Mouse (Mus musculus) hindbrain, embryonic 12.5 days (tissue): ENCODE results near the gene Grin2b. TPM values are rescaled to one million over a fixed set of nuclear protein-coding genes. Genes with fewer than 3 reads are reported as not detected.

Experiments used
- ATAC-seq: fragments of 200-750 bp; cut with Nextera tagmentation; 2 replicates; pipeline ENCODE4 v1.8.0; 2017; ENCODE audit warnings: moderate TSS enrichment; ENCODE audit not compliant: low FRiP score
- H3K27ac ChIP-seq: fragments of 300-500 bp; sonication (generic); 2 replicates; pipeline ENCODE4 v1.5.1; 2016; ENCODE audit warnings: mild to moderate bottlenecking
- H3K27me3 ChIP-seq: fragments of 300-500 bp; sonication (generic); 2 replicates; pipeline ENCODE4 v1.6.1; 2016; ENCODE audit warnings: mild to moderate bottlenecking
- H3K36me3 ChIP-seq: fragments of 300-500 bp; sonication (generic); 2 replicates; pipeline ENCODE4 v1.6.1; 2016; ENCODE audit warnings: mild to moderate bottlenecking
- H3K4me1 ChIP-seq: fragments of 300-500 bp; sonication (generic); 2 replicates; pipeline ENCODE4 v1.6.1; 2016
- H3K4me2 ChIP-seq: fragments of 300-500 bp; sonication (generic); replicated peaks from 2 replicates; pipeline ENCODE4 v1.6.1; 2016; ENCODE audit warnings: mild to moderate bottlenecking
- H3K4me3 ChIP-seq: fragments of 300-500 bp; sonication (generic); 2 replicates; pipeline ENCODE4 v1.5.1; 2016; ENCODE audit warnings: mild to moderate bottlenecking
- H3K9ac ChIP-seq: fragments of 300-500 bp; sonication (generic); 2 replicates; pipeline ENCODE4 v1.6.1; 2016; ENCODE audit warnings: mild to moderate bottlenecking, moderate library complexity
- H3K9me3 ChIP-seq: fragments of 300-500 bp; sonication (generic); replicated peaks from 2 replicates; pipeline ENCODE4 v1.6.1; 2016; ENCODE audit warnings: mild to moderate bottlenecking
- WGBS: fragments of 180-500 bp; shearing (Covaris S2); methylation state at CpG from one replicate; pipeline ENCODE4 v1.1.7; 2016; 5-methylcytosine and 5-hydroxymethylcytosine counted together
- polyA plus RNA-seq: library from polyadenylated mRNA; unstranded; fragments of >200 nt; fragmentation: Nextera tagmentation; extraction: Ambion mirVana; gene quantifications from 2 replicates; pipeline ENCODE4 v1.2.1, GENCODE M21; 2016

Gene Grin2b
- polyA plus RNA-seq, 1 experiment from 2014 or later: 10.0 TPM

DNA sequence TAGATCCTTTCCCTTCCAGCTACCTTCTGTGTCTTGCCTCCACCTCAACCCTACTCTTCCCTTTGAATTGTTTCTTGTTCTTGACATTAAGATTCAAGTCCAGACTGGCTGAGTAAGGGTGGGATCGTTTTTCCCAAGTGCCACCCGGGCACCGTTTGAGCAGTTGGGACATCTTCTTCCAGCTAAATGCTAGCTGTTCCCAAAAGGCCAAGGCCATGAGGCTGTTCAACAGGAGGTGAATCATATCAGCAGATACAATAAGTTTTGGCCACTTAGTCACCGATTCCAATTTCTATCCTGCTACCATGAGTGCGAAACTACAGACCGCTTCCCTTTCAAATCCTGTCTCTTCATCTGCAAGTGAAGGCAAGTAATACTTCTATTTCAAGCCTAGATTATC is 146.4 kb downstream of the Grin2b start:
- Histone ChIP-seq H3K27ac (no peak overlapping the region), H3K4me1 (peaks cover 5% of the 10 kb centered on the region; the same call in 1 of the 2 replicates), H3K9ac (no peak overlapping the region), H3K9me3 (no peaks in the 10 kb centered on the region), H3K4me2 (no peak overlapping the region), H3K4me3 (no peak overlapping the region), H3K36me3 (no peaks in the 10 kb centered on the region), H3K27me3 (no peaks in the 10 kb centered on the region)
- 96% methylated on average over 6 of the region's 6 CpGs for WGBS
- no peak for ATAC-seq

DNA sequence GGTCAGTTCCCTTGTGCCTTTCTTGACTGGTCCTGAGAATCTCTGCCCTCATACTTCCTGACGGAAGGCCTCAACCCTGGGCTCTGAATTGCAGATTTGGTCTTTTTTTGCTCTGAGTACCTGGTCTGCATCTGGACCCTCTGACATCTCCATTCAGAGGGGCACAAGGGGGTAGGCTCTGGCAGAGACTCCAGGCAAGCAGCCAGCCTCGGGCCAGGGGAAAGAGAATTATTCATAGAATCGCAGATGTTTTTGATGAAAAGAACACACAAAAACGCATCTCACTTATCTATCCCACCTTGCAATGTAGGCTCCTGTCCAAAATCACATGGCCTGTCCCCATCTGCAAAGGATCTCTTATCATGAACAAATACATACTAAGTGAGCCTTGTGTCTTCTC is 147.5 kb downstream of the Grin2b start:
- no peak for ATAC-seq
- Histone ChIP-seq H3K36me3 (no peaks in the 10 kb centered on the region), H3K27me3 (no peaks in the 10 kb centered on the region), H3K9me3 (no peaks in the 10 kb centered on the region), H3K4me3 (no peak overlapping the region), H3K4me1 (peaks cover 5% of the 10 kb centered on the region; the same call in 1 of the 2 replicates), H3K27ac (no peak overlapping the region), H3K9ac (no peak overlapping the region), H3K4me2 (no peak overlapping the region)
- WGBS: 86% methylated on average over 4 of the region's 4 CpGs

DNA sequence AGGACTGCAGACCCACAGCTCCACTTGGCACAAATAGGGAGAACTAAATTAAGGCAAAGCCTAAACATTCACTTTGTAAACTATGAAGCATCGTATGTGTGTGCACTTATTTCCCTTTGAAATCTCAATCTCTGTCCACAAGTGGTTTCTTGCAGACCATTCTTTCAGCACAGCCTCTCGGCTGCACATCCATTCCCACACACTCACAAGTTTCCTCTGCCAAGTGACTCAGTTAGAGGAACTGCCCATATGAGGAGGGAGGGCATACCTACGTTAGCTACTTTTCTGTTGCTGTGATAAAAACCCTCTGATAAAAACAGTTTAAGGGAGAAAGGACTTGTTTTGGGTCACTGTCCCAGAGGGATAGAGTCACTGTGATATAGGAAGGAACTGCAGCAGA is 152.9 kb downstream of the Grin2b start:
- H3K9me3 ChIP-seq: no peaks in the 10 kb centered on the region
- H3K27ac ChIP-seq: no peak overlapping the region
- no peaks in the 10 kb centered on the region for H3K4me1 ChIP-seq
- ATAC-seq: no peak
- H3K4me3 ChIP-seq: no peak overlapping the region
- WGBS: 88% methylated on average over 3 of the region's 3 CpGs
- no peaks in the 10 kb centered on the region for H3K36me3 ChIP-seq
- H3K27me3 ChIP-seq: no peaks in the 10 kb centered on the region
- no peak overlapping the region for H3K9ac ChIP-seq
- H3K4me2 ChIP-seq: no peak overlapping the region

DNA sequence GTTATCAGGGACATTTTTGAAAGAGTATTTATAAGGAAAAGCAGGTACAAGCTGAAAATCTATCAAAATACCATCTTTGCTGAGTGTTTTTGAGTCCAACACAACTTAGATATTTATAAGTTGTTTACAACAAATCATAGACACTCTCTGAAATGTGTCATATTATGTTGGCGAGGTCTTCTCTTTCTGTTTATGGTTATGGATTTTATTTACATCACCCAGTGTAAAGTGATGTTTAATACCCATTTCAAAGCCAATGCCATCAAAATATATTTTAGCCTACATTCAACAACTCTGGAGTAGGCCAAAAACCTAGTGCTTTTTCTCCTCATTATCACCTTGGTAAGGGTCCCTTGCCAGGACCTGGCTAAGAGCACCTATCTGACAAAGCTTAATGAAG is 154.3 kb downstream of the Grin2b start:
- Histone ChIP-seq H3K27me3 (no peaks in the 10 kb centered on the region), H3K4me2 (no peak overlapping the region), H3K9me3 (no peaks in the 10 kb centered on the region), H3K27ac (no peak overlapping the region), H3K4me1 (no peaks in the 10 kb centered on the region), H3K9ac (no peak overlapping the region), H3K36me3 (no peaks in the 10 kb centered on the region), H3K4me3 (no peak overlapping the region)
- WGBS: 94% methylated on average over 1 of the region's 1 CpGs
- ATAC-seq: no peak

DNA sequence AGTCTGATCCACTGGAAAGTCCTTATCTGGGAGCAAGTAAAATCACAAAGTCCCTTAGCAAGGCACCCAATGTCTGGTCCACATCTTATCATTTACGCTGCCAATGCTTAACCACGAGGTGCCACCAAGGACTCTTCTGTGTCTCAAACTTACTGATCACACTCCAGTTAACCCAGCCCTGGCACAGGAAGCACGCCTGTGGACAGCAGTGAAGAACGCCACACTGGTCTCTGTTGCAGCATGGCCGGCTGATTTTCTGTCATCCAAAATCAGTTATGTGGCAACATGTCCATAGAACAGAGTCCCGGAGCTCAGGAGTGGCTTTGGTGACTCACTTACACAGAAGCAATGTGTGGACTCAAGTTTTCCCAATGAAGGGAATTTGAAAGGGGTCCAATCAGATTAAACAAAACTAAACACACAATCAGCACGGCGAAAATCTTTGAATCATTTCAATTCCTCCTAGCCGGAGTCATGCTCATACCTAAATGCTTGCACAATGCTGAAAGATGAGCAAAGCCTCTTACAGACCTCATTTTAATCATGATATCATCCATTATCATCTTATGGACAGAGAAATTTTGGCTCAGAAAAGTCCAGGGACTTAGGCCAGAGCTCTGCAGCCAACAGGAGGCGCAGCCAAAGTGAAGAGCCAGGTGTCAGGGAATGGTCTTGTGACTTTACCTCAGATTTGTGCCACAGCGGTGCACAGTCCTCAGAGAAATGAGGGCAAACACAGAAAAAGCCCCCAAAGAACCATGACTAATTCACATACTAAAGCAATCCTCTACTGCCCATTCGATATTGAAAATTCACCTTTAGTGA is 159.5 kb downstream of the Grin2b start:
- Histone ChIP-seq H3K9ac (no peak overlapping the region), H3K36me3 (no peaks in the 10 kb centered on the region), H3K4me3 (no peak overlapping the region), H3K9me3 (no peaks in the 10 kb centered on the region), H3K27me3 (no peaks in the 10 kb centered on the region), H3K4me1 (peaks cover 11% of the 10 kb centered on the region), H3K4me2 (no peak overlapping the region), H3K27ac (no peak overlapping the region)
- WGBS: 91% methylated on average over 12 of the region's 12 CpGs
- no peak for ATAC-seq

DNA sequence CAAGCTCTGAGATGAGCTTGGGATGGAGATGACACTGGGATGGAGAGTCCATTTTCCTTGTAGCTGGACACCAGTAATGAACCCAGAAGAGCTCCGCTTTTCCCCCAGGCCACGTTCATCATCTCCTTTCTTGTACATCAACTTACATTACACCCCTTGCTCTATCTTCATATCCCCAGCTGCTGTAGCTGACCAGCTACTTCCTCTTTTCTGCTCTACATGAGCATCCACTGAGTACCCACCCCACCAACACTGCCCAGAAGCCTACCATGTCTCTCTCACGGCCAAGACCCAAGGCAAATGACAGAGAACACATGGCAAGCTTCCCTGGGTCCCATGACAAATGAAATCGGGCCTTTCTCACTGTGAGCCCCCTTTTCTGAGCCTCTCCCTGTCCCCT is 161.8 kb downstream of the Grin2b start:
- whole genome bisulfite sequencing: 83% methylated on average over 4 of the region's 4 CpGs
- no peak for ATAC-seq
- Histone ChIP-seq H3K4me2 (no peak overlapping the region), H3K9me3 (no peaks in the 10 kb centered on the region), H3K4me3 (no peak overlapping the region), H3K27me3 (no peaks in the 10 kb centered on the region), H3K27ac (no peak overlapping the region), H3K9ac (no peak overlapping the region), H3K4me1 (peaks cover 11% of the 10 kb centered on the region), H3K36me3 (no peaks in the 10 kb centered on the region)

DNA sequence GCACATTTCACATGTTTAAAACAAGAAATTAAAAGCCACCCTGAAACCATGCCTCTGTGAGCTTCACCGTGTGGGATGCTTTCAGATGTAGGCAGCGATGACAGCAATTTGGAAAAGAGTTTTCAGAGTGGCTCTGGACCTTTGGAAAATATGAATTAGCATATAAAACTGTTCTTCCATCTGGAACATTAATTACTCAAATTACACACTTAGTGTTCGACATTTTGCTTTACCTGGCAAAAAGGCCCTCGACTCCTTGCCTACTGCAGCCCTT is 162.3 kb downstream of the Grin2b start:
- H3K9me3 ChIP-seq: no peaks in the 10 kb centered on the region
- H3K4me3 ChIP-seq: no peak overlapping the region
- peaks cover 11% of the 10 kb centered on the region for H3K4me1 ChIP-seq
- no peaks in the 10 kb centered on the region for H3K36me3 ChIP-seq
- no peak overlapping the region for H3K27ac ChIP-seq
- no peak overlapping the region for H3K4me2 ChIP-seq
- no peak overlapping the region for H3K9ac ChIP-seq
- no peaks in the 10 kb centered on the region for H3K27me3 ChIP-seq
- ATAC-seq: no peak
- WGBS: 82% methylated on average over 4 of the region's 4 CpGs

DNA sequence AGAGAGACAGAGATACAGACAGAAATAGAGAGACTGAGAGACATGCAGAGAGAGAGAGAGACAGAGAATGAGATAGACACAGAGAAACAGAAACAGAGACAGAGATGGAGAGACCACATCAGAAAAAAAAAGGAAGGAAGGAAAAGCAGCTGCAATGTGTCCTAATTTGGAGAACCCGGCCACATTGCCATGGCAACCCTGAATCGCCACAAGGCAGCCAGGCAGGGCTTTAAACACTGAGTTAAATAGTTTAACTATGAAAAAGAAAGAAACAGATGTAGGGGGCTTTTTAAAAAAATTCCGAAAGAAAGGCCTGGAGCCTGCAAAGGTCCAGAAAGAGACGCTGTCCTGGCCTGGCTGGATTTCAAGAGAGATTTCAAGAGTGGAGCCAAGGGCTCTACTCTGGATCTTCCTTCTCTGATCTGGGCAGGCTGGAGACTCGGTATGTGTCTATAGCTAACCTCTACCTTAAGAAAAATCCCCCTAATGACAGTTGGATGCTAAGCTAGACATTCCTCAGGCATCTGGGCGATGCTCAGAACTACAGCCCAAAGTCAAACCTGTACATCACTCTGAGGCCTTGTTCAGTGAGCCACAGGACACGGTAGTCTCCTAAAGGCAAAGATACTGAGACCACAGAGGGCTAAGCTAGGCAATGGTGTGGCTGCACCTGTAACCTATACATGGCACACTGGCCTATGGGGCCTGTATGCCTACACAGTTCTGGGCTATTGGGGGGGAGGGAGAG is 162.8 kb downstream of the Grin2b start:
- 39% methylated on average over 7 of the region's 7 CpGs for WGBS
- H3K4me1 ChIP-seq: peaks cover 11% of the 10 kb centered on the region
- no peak overlapping the region for H3K4me2 ChIP-seq
- no peaks in the 10 kb centered on the region for H3K36me3 ChIP-seq
- H3K27ac ChIP-seq: no peak overlapping the region
- no peak overlapping the region for H3K4me3 ChIP-seq
- ATAC-seq: peak; percentile 52
- no peaks in the 10 kb centered on the region for H3K9me3 ChIP-seq
- H3K9ac ChIP-seq: no peak overlapping the region
- no peaks in the 10 kb centered on the region for H3K27me3 ChIP-seq

DNA sequence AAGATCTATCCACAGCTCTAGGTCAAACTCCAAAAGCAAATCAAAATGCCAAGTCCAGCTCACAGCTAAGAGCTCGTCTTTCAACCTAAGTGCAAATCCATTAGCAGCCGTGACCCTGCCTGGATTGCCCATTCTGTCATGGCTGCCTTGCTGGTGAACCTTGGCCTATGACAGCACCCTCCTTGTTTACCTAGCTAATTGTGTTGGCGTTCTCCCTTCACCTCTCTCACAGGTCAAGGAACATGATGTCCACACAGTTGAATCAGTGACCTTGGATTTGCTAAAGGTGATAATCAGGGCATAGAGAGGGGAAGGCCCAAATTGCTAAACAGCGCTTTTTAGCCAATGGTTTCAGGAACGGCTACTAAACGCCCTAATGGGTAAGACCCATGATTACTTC is 165.2 kb downstream of the Grin2b start:
- H3K4me1 ChIP-seq: peaks cover 11% of the 10 kb centered on the region
- no peak overlapping the region for H3K9ac ChIP-seq
- no peak for ATAC-seq
- H3K27me3 ChIP-seq: no peaks in the 10 kb centered on the region
- no peak overlapping the region for H3K4me2 ChIP-seq
- H3K9me3 ChIP-seq: no peaks in the 10 kb centered on the region
- no peaks in the 10 kb centered on the region for H3K36me3 ChIP-seq
- 82% methylated on average over 6 of the region's 6 CpGs for WGBS
- no peak overlapping the region for H3K27ac ChIP-seq
- H3K4me3 ChIP-seq: no peak overlapping the region

DNA sequence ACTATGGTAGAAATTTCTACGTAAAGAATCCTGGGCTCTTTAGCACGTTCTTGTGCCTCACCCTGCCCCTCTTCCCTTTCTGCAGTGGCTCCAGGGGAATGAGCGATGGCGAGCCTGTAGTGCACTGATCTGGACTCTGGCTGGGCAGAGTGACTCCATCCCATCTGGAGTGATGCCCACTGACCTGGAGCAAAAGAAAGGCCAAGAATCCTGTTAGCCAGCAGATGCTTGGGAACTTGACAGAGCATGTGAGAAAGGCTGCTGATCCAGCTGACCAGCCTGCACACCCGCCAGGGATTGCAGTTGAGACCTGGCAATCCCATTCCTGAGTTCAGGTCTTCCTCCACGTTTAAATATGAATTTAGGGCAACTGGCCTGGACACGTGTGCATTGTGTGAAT is 178.6 kb downstream of the Grin2b start:
- Histone ChIP-seq H3K27me3 (no peaks in the 10 kb centered on the region), H3K9me3 (peaks cover 12% of the 10 kb centered on the region; the same call in 1 of the 2 replicates), H3K27ac (no peak overlapping the region), H3K4me1 (peaks cover 13% of the 10 kb centered on the region), H3K4me3 (no peak overlapping the region), H3K4me2 (no peak overlapping the region), H3K36me3 (no peaks in the 10 kb centered on the region), H3K9ac (no peak overlapping the region)
- ATAC-seq: no peak
- 61% methylated on average over 7 of the region's 7 CpGs for WGBS

DNA sequence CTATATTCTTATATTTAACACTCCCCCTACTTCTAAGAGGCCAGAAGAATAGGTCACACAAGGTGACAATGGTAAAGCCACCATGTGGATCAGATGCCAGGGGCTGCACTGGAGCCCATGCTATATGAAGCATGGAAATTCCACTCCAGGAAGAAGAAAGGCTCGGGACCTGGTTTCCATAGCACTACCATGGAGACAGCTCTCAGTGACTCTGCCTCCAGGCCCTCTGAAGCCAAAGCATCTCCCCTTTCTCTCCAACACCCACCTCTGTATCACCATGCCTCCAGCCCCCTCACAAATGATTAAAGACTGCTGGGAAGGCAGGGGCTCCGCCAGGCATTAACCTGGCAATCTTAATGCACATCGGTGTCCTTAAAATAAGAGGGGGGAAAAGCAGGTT is 179.4 kb downstream of the Grin2b start:
- 49% methylated on average over 3 of the region's 3 CpGs for whole genome bisulfite sequencing

DNA sequence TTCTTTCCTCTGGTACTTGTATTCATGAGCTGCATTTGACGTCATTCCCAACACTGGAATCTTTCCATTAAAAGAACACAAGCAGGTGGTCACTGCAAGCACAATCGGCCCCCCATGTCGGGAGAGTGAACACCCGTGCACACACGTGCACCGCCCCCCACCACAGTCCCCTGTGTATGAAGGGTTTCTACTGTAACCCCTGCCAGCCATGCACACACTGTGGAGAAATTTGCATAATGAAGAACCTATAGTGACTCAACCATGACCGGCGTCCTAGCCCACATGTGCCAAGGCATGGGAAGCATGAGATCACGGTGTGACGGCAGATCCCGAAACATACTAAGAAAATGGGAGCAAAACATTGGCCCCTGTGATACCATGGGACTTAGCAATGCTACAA is 179.9 kb downstream of the Grin2b start:
- Histone ChIP-seq H3K9me3 (peaks cover 12% of the 10 kb centered on the region; the same call in 1 of the 2 replicates), H3K36me3 (no peaks in the 10 kb centered on the region), H3K9ac (no peak overlapping the region), H3K27me3 (no peaks in the 10 kb centered on the region), H3K4me1 (peaks cover 13% of the 10 kb centered on the region), H3K4me2 (no peak overlapping the region), H3K4me3 (no peak overlapping the region), H3K27ac (no peak overlapping the region)
- ATAC-seq: peak; percentile 38; the same call in 1 of the 2 replicates
- WGBS: 73% methylated on average over 11 of the region's 11 CpGs

More for the DNA sequence above, 179.4 kb downstream of the Grin2b start:
- H3K9ac ChIP-seq: no peak overlapping the region
- H3K27me3 ChIP-seq: no peaks in the 10 kb centered on the region
- peaks cover 12% of the 10 kb centered on the region; the same call in 1 of the 2 replicates for H3K9me3 ChIP-seq
- no peaks in the 10 kb centered on the region for H3K36me3 ChIP-seq
- H3K4me2 ChIP-seq: no peak overlapping the region
- peaks cover 13% of the 10 kb centered on the region for H3K4me1 ChIP-seq
- no peak overlapping the region for H3K4me3 ChIP-seq
- no peak overlapping the region for H3K27ac ChIP-seq
- ATAC-seq: peak; percentile 60

DNA sequence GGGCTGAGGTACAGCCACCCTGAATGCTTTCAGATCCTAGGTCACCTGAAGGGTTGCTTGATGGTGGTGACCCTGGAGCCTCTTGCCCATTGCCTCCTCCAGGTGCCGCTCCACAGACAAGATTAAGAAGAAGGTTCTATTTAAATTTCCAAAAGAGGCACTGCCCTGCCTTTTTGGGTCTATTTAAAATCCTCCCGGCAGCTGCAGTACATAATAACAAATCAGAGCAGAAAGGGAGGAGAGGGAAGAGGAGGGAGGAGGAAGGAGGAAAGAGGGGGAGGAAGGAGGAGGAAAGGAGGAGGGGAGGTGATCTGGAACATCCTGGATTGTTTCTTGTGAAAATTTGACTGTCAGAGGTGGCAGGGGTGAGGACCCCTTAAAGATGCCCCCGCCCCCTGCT is 197.2 kb downstream of the Grin2b start:
- Histone ChIP-seq H3K4me2 (no peak overlapping the region), H3K4me1 (no peaks in the 10 kb centered on the region), H3K27me3 (no peaks in the 10 kb centered on the region), H3K4me3 (no peak overlapping the region), H3K27ac (no peak overlapping the region), H3K36me3 (no peaks in the 10 kb centered on the region), H3K9ac (no peak overlapping the region), H3K9me3 (no peaks in the 10 kb centered on the region)
- no peak for ATAC-seq
- 54% methylated on average over 3 of the region's 3 CpGs for WGBS
